Mouse (Mus musculus): ENCODE measurements around the gene Them5. TPM values are rescaled to one million over a fixed set of nuclear protein-coding genes. Genes with fewer than 3 reads are reported as not detected.

The Them5 gene
- 0.06 and 0.07 TPM in 2 replicates for polyA plus RNA-seq (2012; rRNA removed)

DNA sequence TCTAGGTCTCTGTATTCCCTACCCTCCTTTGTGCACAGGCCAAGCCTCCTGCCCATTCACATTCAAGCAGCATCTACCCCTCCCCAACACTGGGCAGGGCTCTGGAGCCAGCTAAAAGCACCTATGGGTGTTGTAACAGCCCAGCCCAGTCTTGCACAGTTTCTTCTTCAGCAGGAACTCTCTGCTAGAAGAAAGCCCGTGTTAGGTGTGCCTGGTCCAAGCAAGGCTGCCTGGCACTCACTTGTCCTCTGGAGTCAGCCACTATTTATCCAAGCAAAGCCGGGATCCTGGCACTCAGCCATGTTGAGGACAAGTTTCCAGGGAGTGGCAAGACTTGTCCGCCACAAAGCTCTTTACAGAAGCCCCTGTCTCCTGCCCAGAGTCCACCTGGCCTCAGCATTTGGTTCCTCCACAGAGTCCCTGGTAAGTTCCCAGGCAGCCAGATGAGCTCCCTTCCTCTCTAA lies at the start of gene Them5:
Gene Them5, plus strand, starts transcription at position 141 of the 464 bp plus-strand sequence.
- Histone ChIP-seq H3K4me3 (ENCODE audit: insufficient read depth, low read depth, low read length) (no peak within 1 kb of the TSS), H3K27me3 (replicated peaks; ENCODE audit: control insufficient read depth, insufficient read depth, low read length) (no peaks in the 10 kb centered on the region), H3K36me3 (ENCODE audit: control insufficient read depth, insufficient read depth, low read length) (no peaks in the 10 kb centered on the region), H3K4me1 (ENCODE audit: control insufficient read depth, insufficient read depth, low read length) (no peaks in the 10 kb centered on the region), H3K27ac (ENCODE audit: insufficient read depth, low read depth, low read length) (no peak within 1 kb of the TSS)
- TF ChIP-seq POLR2A (IDR thresholded peaks at IDR 0.05; ENCODE audit: low read depth, low read length) (no peak), CTCF (conservative IDR thresholded peaks at IDR 0.05; ENCODE audit: insufficient read depth, insufficient read length, low read depth, low read length) (no peak)
- WGBS = 30% methylated on average over 3 of the region's 3 CpGs
- no peak for DNase-seq

DNA sequence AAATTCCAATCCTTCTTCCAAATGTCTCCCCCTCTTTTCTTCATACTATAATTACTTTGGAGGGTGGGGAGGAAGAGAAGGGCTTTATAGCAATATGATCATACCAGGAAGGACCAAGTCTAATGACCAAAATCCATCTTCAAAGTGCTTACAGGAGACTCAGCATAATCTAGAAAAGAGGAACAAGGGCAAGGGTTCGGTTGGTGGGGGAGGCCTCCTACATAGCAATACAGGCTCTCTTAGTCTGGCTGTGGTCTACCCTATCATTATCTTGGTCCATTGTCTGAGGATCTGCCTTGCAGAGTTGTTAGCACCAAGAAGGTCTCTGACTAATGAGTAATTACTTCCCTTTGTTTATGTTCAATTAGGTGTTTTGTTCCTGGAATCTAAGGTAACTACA lies 36.4 kb upstream of the Them5 start:
- no peaks in the 10 kb centered on the region for H3K36me3 ChIP-seq (ENCODE audit: control insufficient read depth, insufficient read depth, low read length)
- no peak overlapping the region for H3K27ac ChIP-seq (ENCODE audit: insufficient read depth, low read depth, low read length)
- DNase-seq = no peak
- TF ChIP-seq CTCF (conservative IDR thresholded peaks at IDR 0.05; ENCODE audit: insufficient read depth, insufficient read length, low read depth, low read length) (no peak), POLR2A (IDR thresholded peaks at IDR 0.05; ENCODE audit: low read depth, low read length) (no peak)
- no peaks in the 10 kb centered on the region for H3K4me1 ChIP-seq (ENCODE audit: control insufficient read depth, insufficient read depth, low read length)
- WGBS = 88% methylated on average over 1 of the region's 1 CpGs
- H3K27me3 ChIP-seq (replicated peaks; ENCODE audit: control insufficient read depth, insufficient read depth, low read length) = no peaks in the 10 kb centered on the region
- no peak overlapping the region for H3K4me3 ChIP-seq (ENCODE audit: insufficient read depth, low read depth, low read length)

DNA sequence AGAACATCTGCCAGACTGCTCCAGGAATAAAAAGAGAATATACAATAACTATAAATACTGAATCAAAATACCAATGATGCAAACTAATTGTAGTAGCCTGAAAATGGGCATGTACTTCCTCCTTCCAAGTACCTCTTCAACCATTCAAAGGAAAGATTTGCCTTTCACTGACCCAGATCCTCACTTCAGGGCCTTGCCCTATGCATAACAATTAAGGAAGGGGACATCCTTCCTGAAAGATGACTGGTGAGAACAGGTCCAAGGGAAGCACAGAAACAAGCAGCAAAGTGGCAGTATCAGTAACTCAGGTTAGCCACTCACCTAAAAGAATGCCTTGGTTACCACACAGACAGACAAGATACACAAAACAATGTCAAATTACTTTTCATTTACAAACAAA lies 34.9 kb upstream of the Them5 start:
- Histone ChIP-seq H3K4me1 (ENCODE audit: control insufficient read depth, insufficient read depth, low read length) (peaks cover 3% of the 10 kb centered on the region; the same call in 1 of the 2 replicates), H3K27me3 (replicated peaks; ENCODE audit: control insufficient read depth, insufficient read depth, low read length) (no peaks in the 10 kb centered on the region), H3K4me3 (ENCODE audit: insufficient read depth, low read depth, low read length) (no peak overlapping the region), H3K36me3 (ENCODE audit: control insufficient read depth, insufficient read depth, low read length) (no peaks in the 10 kb centered on the region), H3K27ac (ENCODE audit: insufficient read depth, low read depth, low read length) (no peak overlapping the region)
- no peak for DNase-seq
- no peak for TF ChIP-seq POLR2A (IDR thresholded peaks at IDR 0.05; ENCODE audit: low read depth, low read length)
- no peak for TF ChIP-seq CTCF (conservative IDR thresholded peaks at IDR 0.05; ENCODE audit: insufficient read depth, insufficient read length, low read depth, low read length)

DNA sequence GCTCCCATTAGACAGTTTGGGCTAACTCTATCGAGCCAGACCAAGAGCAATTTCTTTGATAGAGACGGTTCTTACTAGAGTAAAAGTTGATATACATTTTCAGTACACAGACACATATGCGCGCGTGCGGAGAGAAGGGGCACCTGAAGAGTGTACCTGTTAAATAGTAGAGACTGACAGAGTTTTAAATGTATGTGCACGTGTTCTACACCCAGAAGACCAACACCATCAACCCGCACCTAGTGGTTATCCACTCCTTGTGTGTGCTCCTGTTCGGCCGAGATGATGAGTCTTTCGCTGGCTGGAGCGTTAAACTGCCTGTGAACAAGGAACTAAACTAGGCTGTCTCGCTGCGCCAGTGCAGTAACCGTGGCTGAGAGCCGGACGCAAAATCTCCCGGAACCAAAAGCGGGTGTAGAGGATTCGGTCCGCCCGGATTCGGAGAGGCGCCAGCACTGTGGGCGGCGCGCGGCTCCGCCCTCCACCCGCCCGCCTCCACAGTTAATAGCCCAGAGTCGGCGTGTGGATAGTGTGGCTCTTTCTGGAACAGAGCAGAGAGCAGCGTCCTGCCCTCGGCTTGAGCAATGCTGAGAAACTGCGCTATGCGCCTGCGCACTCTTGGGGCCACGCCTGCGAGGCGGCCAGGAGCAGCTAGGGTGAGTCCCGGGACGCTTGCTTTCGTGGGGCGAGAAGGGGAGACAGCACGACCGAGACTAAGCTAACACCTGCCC lies 32.1 kb upstream of the Them5 start, which contains the start of gene Them4:
Gene Them4, plus strand, starts transcription at position 457 of the 731 bp plus-strand sequence.
- peak within 1 kb of the TSS; percentile 94 for H3K27ac ChIP-seq (ENCODE audit: insufficient read depth, low read depth, low read length)
- peak within 1 kb of the TSS; percentile 93 for H3K4me3 ChIP-seq (ENCODE audit: insufficient read depth, low read depth, low read length)
- H3K36me3 ChIP-seq (ENCODE audit: control insufficient read depth, insufficient read depth, low read length) = no peaks in the 10 kb centered on the region
- no peaks in the 10 kb centered on the region for H3K27me3 ChIP-seq (replicated peaks; ENCODE audit: control insufficient read depth, insufficient read depth, low read length)
- peaks cover 3% of the 10 kb centered on the region; the same call in 1 of the 2 replicates for H3K4me1 ChIP-seq (ENCODE audit: control insufficient read depth, insufficient read depth, low read length)
- 2% methylated on average over 47 of the region's 47 CpGs for WGBS
- DNase-seq = peak; percentile 99
- 0 out of 2 replicates have a peak, but pooled peaks have one; percentile 12 for TF ChIP-seq CTCF (conservative IDR thresholded peaks at IDR 0.05; ENCODE audit: insufficient read depth, insufficient read length, low read depth, low read length)
- TF ChIP-seq POLR2A (IDR thresholded peaks at IDR 0.05; ENCODE audit: low read depth, low read length) = peak; percentile 89

DNA sequence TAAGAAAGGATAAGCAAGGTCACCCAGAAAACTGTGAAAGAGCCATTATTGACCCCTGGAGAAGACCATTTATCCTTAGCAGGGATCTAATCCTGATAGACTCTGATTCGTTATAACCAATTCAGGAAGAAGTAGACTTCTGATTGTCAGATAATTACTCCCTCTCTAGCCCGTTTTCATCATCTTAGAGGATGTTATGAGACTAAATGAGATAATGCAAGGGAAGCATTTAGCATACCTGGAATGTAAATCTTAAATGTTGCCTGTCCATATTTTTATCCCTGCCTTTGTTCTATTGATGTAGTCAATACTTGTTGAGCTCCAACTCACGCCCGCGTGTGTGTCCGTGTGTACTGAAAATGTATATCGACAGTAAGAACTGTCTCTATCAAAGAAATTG lies 31.4 kb upstream of the Them5 start:
- DNase-seq = no peak

DNA sequence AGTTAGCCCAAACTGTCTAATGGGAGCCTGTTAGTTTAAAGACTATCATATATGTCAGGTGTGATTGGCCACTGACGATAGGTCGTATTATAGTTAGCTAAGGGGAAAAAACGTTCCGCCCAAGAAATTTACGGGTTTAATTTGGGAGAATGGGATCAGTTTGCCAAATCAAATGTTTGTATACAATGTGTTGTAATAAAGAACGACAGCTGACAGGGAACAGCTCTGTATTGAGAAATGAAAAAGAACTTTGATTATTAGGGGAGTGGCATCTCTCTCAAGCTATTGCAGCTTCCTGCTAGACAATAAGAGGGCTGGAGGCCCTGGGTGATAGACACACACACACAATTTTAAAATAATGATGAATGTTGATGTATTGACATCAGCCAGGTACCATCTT lies 31.0 kb upstream of the Them5 start:
- peak; percentile 13 for DNase-seq
- peaks cover 3% of the 10 kb centered on the region; the same call in 1 of the 2 replicates for H3K4me1 ChIP-seq (ENCODE audit: control insufficient read depth, insufficient read depth, low read length)
- TF ChIP-seq CTCF (conservative IDR thresholded peaks at IDR 0.05; ENCODE audit: insufficient read depth, insufficient read length, low read depth, low read length) = no peak
- no peak for TF ChIP-seq POLR2A (IDR thresholded peaks at IDR 0.05; ENCODE audit: low read depth, low read length)
- WGBS = 44% methylated on average over 6 of the region's 6 CpGs
- no peaks in the 10 kb centered on the region for H3K36me3 ChIP-seq (ENCODE audit: control insufficient read depth, insufficient read depth, low read length)
- H3K27ac ChIP-seq (ENCODE audit: insufficient read depth, low read depth, low read length) = peak overlapping the region; percentile 94
- H3K27me3 ChIP-seq (replicated peaks; ENCODE audit: control insufficient read depth, insufficient read depth, low read length) = no peaks in the 10 kb centered on the region
- H3K4me3 ChIP-seq (ENCODE audit: insufficient read depth, low read depth, low read length) = peak overlapping the region; percentile 93

More for the DNA sequence above, 31.4 kb upstream of the Them5 start:
- Histone ChIP-seq H3K27ac (ENCODE audit: insufficient read depth, low read depth, low read length) (peak overlapping the region; percentile 94), H3K4me3 (ENCODE audit: insufficient read depth, low read depth, low read length) (peak overlapping the region; percentile 93), H3K36me3 (ENCODE audit: control insufficient read depth, insufficient read depth, low read length) (no peaks in the 10 kb centered on the region), H3K4me1 (ENCODE audit: control insufficient read depth, insufficient read depth, low read length) (peaks cover 3% of the 10 kb centered on the region; the same call in 1 of the 2 replicates), H3K27me3 (replicated peaks; ENCODE audit: control insufficient read depth, insufficient read depth, low read length) (no peaks in the 10 kb centered on the region)
- 31% methylated on average over 7 of the region's 7 CpGs for WGBS
- TF ChIP-seq CTCF (conservative IDR thresholded peaks at IDR 0.05; ENCODE audit: insufficient read depth, insufficient read length, low read depth, low read length) (no peak), POLR2A (IDR thresholded peaks at IDR 0.05; ENCODE audit: low read depth, low read length) (no peak)

DNA sequence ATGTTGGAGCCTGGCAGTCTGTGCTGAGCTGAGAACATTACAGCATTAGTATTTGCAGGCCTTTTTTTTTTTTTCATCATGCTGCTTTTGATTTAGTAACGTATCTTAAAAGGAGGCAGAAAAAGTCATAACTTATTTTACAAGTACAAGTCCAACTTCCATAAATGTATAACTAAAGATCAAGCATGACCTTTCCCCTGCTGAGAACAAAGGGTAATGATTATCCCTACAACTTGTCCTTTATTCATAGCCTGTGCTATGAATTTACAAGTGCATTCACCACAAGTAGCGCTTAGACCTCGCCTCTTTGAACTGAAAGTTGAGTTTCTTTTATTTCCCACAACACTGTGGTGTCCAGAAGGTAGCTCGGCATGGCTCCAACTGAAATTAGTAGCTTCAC lies 30.5 kb upstream of the Them5 start:
- peak; percentile 73 for DNase-seq

More for the DNA sequence above, 30.5 kb upstream of the Them5 start:
- peak overlapping the region; percentile 80 for H3K27ac ChIP-seq (ENCODE audit: insufficient read depth, low read depth, low read length)
- H3K4me1 ChIP-seq (ENCODE audit: control insufficient read depth, insufficient read depth, low read length) = peaks cover 3% of the 10 kb centered on the region; the same call in 1 of the 2 replicates
- no peak overlapping the region for H3K4me3 ChIP-seq (ENCODE audit: insufficient read depth, low read depth, low read length)
- no peaks in the 10 kb centered on the region for H3K36me3 ChIP-seq (ENCODE audit: control insufficient read depth, insufficient read depth, low read length)
- WGBS = 60% methylated on average over 4 of the region's 4 CpGs
- TF ChIP-seq CTCF (conservative IDR thresholded peaks at IDR 0.05; ENCODE audit: insufficient read depth, insufficient read length, low read depth, low read length) (no peak), POLR2A (IDR thresholded peaks at IDR 0.05; ENCODE audit: low read depth, low read length) (no peak)
- H3K27me3 ChIP-seq (replicated peaks; ENCODE audit: control insufficient read depth, insufficient read depth, low read length) = no peaks in the 10 kb centered on the region
